Mouse (Mus musculus): ENCODE measurements around the gene Ccdc170.

GRCm38 (mm10) chr10:4476604-4477003, 5.7 kb upstream of the Ccdc170 start:
- TF ChIP-seq POLR2A (IDR thresholded peaks at IDR 0.05; ENCODE audit: borderline replicate concordance, extremely low read depth, insufficient read depth, insufficient read length, poor library complexity, severe bottlenecking) (no peak), CTCF (IDR thresholded peaks at IDR 0.05; ENCODE audit: borderline replicate concordance, extremely low read depth, insufficient read depth, insufficient read length) (no peak)
